ENCODE assay signal across 11 mouse cellular contexts in the genomic region with DNA sequence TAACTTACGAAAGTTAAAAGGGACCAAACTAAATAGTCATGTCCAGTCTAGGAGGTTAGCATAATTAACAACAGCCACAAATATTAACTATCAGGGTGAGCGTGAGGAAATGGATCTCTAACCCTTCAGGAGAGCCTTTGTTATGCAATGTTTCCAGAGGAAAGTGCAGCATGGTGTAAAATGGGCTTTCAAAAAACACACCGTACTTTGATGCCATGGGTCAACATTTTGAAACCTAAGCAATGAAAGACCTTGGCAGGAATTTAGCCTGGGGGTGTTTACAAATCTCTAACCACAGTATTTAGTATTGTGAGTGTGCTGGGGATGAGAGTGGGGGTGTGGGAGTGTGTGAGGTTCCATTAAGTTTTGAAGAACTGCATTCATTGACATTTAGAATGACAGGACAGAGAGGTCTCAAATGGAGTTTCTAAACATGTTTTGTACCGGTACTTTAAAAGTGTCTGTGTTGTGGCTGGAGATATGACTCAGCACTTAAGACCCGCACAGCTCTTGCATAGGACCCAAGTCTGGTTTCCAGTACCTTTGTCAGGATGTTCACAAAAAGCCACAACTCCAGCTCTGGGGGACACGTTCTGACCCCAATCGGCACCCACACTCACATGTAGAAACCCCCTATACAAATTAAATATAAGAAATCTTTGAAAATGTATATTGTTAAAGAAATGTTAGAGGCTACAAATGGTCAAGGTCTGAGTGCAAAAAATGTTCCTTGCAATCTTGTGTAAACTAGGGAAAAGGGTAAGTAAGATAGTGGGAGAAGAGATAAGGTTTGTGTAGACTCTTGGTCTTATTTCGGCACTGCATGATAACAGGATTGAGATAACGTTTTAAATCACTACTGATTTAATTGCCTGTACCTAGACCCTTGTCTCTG. TPM values are rescaled to one million over a fixed set of nuclear protein-coding genes. Genes with fewer than 3 reads are reported as not detected.
DNase-seq lines count a peak whose midpoint lies in the region; ATAC-seq and TF ChIP-seq lines count a peak whose summit lies in the region.
"Had no signal": no experiment of that assay in that cellular context is flagged by ENCODE, and none has a peak within 500 bp of the region (broad histone marks: within the 10 kb centered on the region; RNA-seq: fewer than 3 reads in every experiment).

No protein-coding gene starts in this region.

- H3K79me2 ChIP-seq in liver, adult 2 months (ENCODE audit: control insufficient read depth, insufficient read depth, low read length): peaks cover 18% of the 10 kb centered on the region

- DNase-seq in liver, adult 2 months (ENCODE audit: extremely low read depth, low read depth, low spot score): peak; percentile 100
- DNase-seq in liver (no peak), adipocyte (ENCODE audit: low spot score) (peak; percentile 90)
- no peak for DNase-seq in natural killer cell, adult 2 months (ENCODE audit: low spot score in 2 of 2)

- H3K4me3 ChIP-seq in liver, adult 2 months (ENCODE audit: insufficient read depth, low read depth, low read length): 0 out of 2 replicates have a peak overlapping the region, but pooled peaks have one; percentile 4
- no peak overlapping the region for H3K4me3 ChIP-seq in intestine, postnatal 0 days (ENCODE audit: low read depth, low read length)
- H3K4me3 ChIP-seq in small intestine, adult 2 months (ENCODE audit: low read depth, low read length): no peak overlapping the region
- H3K4me3 ChIP-seq: layer of hippocampus, adult 2 months; limb, embryonic 15.5 days had no signal

- H3K4me2 ChIP-seq in intestine, postnatal 0 days (replicated peaks; ENCODE audit: low read depth): peak overlapping the region; percentile 35
- H3K4me2 ChIP-seq: limb, embryonic 15.5 days had no signal

- TF ChIP-seq POLR2A in liver, adult 2 months (IDR thresholded peaks at IDR 0.05; ENCODE audit: extremely low read depth, insufficient read depth, low read length): no peak
- TF ChIP-seq POLR2A in small intestine, adult 2 months (IDR thresholded peaks at IDR 0.05; ENCODE audit: low read depth, low read length): no peak

- 16% methylated on average over 9 of the region's 9 CpGs for WGBS in liver, adult 2 months
- WGBS in intestine, postnatal 0 days: 30% methylated on average over 9 of the region's 9 CpGs
- 21% methylated on average over 9 of the region's 9 CpGs for WGBS in small intestine, adult 2 months

- peak overlapping the region; percentile 85 for H3K27ac ChIP-seq in liver, adult 2 months (replicated peaks; ENCODE audit: insufficient read depth, low read depth, low read length)
- H3K27ac ChIP-seq in intestine, postnatal 0 days (ENCODE audit: low read depth, low read length): peak overlapping the region; percentile 1; the same call in 1 of the 2 replicates
- H3K27ac ChIP-seq in small intestine, adult 2 months (ENCODE audit: insufficient read depth, low read depth, low read length): peak overlapping the region; percentile 61
- H3K27ac ChIP-seq: layer of hippocampus, adult 2 months; limb, embryonic 15.5 days had no signal

- H3K9ac ChIP-seq in liver, adult 2 months (ENCODE audit: low read depth, low read length): peak overlapping the region; percentile 6
- H3K9ac ChIP-seq in intestine, postnatal 0 days (ENCODE audit: low read depth, low read length): no peak overlapping the region
- H3K9ac ChIP-seq: limb, embryonic 15.5 days had no signal

- H3K9me3 ChIP-seq in intestine, postnatal 0 days (ENCODE audit: control insufficient read depth): no peaks in the 10 kb centered on the region
- H3K9me3 ChIP-seq: limb, embryonic 15.5 days had no signal

- no peak for ATAC-seq in intestine, postnatal 0 days
- ATAC-seq in cerebellum, adult (ENCODE audit: insufficient number of reproducible peaks, low FRiP score, low TSS enrichment): no peak
- ATAC-seq: Patski had no signal

- TF ChIP-seq CTCF in liver, adult 2 months (IDR thresholded peaks at IDR 0.05; ENCODE audit: low read depth, low read length): no peak
- no peak for TF ChIP-seq CTCF in intestine, postnatal 0 days (IDR thresholded peaks at IDR 0.05; ENCODE audit: low read depth)
- no peak for TF ChIP-seq CTCF in small intestine, adult 2 months (IDR thresholded peaks at IDR 0.05; ENCODE audit: extremely low read depth, insufficient read length, insufficient replicate concordance, low read depth, low read length)

- peaks cover 30% of the 10 kb centered on the region for H3K4me1 ChIP-seq in liver, adult 2 months (ENCODE audit: control insufficient read depth, insufficient read depth, low read length)
- peaks cover 22% of the 10 kb centered on the region for H3K4me1 ChIP-seq in intestine, postnatal 0 days (replicated peaks; ENCODE audit: control insufficient read depth, insufficient read depth, low read length)
- peaks cover 30% of the 10 kb centered on the region; the same call in 1 of the 2 replicates for H3K4me1 ChIP-seq in small intestine, adult 2 months (ENCODE audit: control insufficient read depth, insufficient read depth, insufficient read length, low read length)

- peaks cover 8% of the 10 kb centered on the region for H3K36me3 ChIP-seq in liver, adult 2 months (ENCODE audit: control insufficient read depth, insufficient read depth, low read length)
- peaks cover 10% of the 10 kb centered on the region for H3K36me3 ChIP-seq in intestine, postnatal 0 days (ENCODE audit: control insufficient read depth, insufficient read depth)
- H3K36me3 ChIP-seq in small intestine, adult 2 months (ENCODE audit: control insufficient read depth, insufficient read depth, low read length): peaks cover 11% of the 10 kb centered on the region

- H3K27me3 ChIP-seq in liver, adult 2 months (ENCODE audit: control insufficient read depth, insufficient read depth, low read length): no peaks in the 10 kb centered on the region
- no peaks in the 10 kb centered on the region for H3K27me3 ChIP-seq in intestine, postnatal 0 days (replicated peaks; ENCODE audit: control insufficient read depth, insufficient read depth, low read length)
- no peaks in the 10 kb centered on the region for H3K27me3 ChIP-seq in small intestine, adult 2 months (ENCODE audit: control insufficient read depth, insufficient read depth, low read length)
- H3K27me3 ChIP-seq: limb, embryonic 15.5 days; Patski had no signal

RNA-seq across cellular contexts. Expression of a gene that starts 1.9 kb away (rescaled TPM):
- under 0.01 TPM in 2 replicates for total RNA-seq in liver, adult 2 months (2014; rRNA removed)
- polyA plus RNA-seq in liver, adult 2 months (2012; rRNA removed): 0.01 and 0.02 TPM in 2 replicates
- not detected in 2 replicates for polyA plus RNA-seq in intestine, postnatal 0 days (2015; fragmentation: Nextera tagmentation; extraction: Ambion mirVana)
- not detected in 2 replicates for polyA plus RNA-seq in small intestine, adult 2 months (2012; rRNA removed)
- polyA plus RNA-seq: heart, postnatal 0 days; limb, embryonic 15.5 days had no signal

RNA-seq across cellular contexts. Expression of a gene that starts 1.9 kb away (rescaled TPM):
- 78.7 and 90.1 TPM in 2 replicates for total RNA-seq in liver, adult 2 months (2014; rRNA removed)
- polyA plus RNA-seq in liver, adult 2 months (2012; rRNA removed): 31.4 and 32.8 TPM in 2 replicates
- 29.1 and 30.8 TPM in 2 replicates for polyA plus RNA-seq in intestine, postnatal 0 days (2015; fragmentation: Nextera tagmentation; extraction: Ambion mirVana)
- 22.9 and 23.4 TPM in 2 replicates for polyA plus RNA-seq in small intestine, adult 2 months (2012; rRNA removed)

RNA-seq across cellular contexts. Expression of a gene that starts 52.6 kb away (rescaled TPM):
- total RNA-seq in liver, adult 2 months (2014; rRNA removed): 0.27 and 1.0 TPM in 2 replicates
- polyA plus RNA-seq in liver, adult 2 months (2012; rRNA removed): 0.77 and 0.82 TPM in 2 replicates
- 0.29 and 0.94 TPM in 2 replicates for polyA plus RNA-seq in intestine, postnatal 0 days (2015; fragmentation: Nextera tagmentation; extraction: Ambion mirVana)
- 0.11 and 0.35 TPM in 2 replicates for polyA plus RNA-seq in small intestine, adult 2 months (2012; rRNA removed)

Comparison
In these comparisons a context has a peak if more than half of its experiments do, and no peak if none do; other contexts are left out.
1. DNase-seq: peak in liver, adult 2 months (single experiment) and adipocyte (single experiment); none in liver (single experiment) and natural killer cell, adult 2 months (0 of 2).
2. H3K27ac ChIP-seq: peak in every context shown above with its lines; median percentile 85 in liver, adult 2 months; 61 in small intestine, adult 2 months; 1 in intestine, postnatal 0 days.